Mouse (Mus musculus) erythroblast, adult 5-6 weeks (primary cell): ENCODE data around the gene Dhdh. TPM values are rescaled to one million over a fixed set of nuclear protein-coding genes. Genes with fewer than 3 reads are reported as not detected.
"Not testable (repeated sequence)": the region's sequence is repeated elsewhere in the genome, so short reads cannot be mapped to it uniquely, and the experiment has no call there.

Source experiments
- ATAC-seq: replicated peaks from 2 replicates; pipeline ENCODE4 v1.8.0; 2016; ENCODE audit warnings: moderate number of reproducible peaks, mild to moderate bottlenecking, moderate TSS enrichment, inconsistent platforms; ENCODE audit not compliant: poor library complexity, low FRiP score, severe bottlenecking
- total RNA-seq, 2 experiments: library from RNA; stranded (forward) in 1 of 2; stranded (reverse) in 1 of 2; fragments of 150-400 nt in 1 of 2; fragments of 200-764, 138-1000 nt in 1 of 2; gene quantifications; 2 replicates each; pipeline versions ENCODE4 v1.2.3 to v1.2.4; 2015 to 2017; ENCODE audit warnings: low replicate concordance in 2 of 2

The Dhdh gene
- total RNA-seq (2015; ENCODE audit: low replicate concordance) (3.3 TPM in 2 replicates), total RNA-seq (2017; ENCODE audit: low replicate concordance) (2.1 and 2.3 TPM in 2 replicates)

GRCm38 (mm10) chr7:45488293-45489204 is at the start of gene Dhdh:
Gene Dhdh (minus strand): TSS chr7:45488805.
- peak; percentile 59 for ATAC-seq

GRCm38 (mm10) chr7:45537602-45538001 is 49.0 kb upstream of the Dhdh start:
- ATAC-seq = no peak

- ATAC-seq = no peak
Observed at GRCm38 (mm10) chr7:45535676-45536075, 47.1 kb upstream of the Dhdh start.

- ATAC-seq = no peak
Observed at GRCm38 (mm10) chr7:45530643-45531042, 42.0 kb upstream of the Dhdh start.

GRCm38 (mm10) chr7:45529461-45529860 is 40.9 kb upstream of the Dhdh start:
- ATAC-seq = no peak

GRCm38 (mm10) chr7:45527169-45527568 is 38.6 kb upstream of the Dhdh start:
- ATAC-seq = not testable (repeated sequence)

GRCm38 (mm10) chr7:45526474-45527120 is 38.0 kb upstream of the Dhdh start:
- ATAC-seq = no peak; the same call in 1 of the 2 replicates

GRCm38 (mm10) chr7:45525809-45526473 is 37.3 kb upstream of the Dhdh start, which contains the start of the genes Ppp1r15a and Plekha4:
Gene Ppp1r15a (minus strand): TSS chr7:45526268.
Gene Plekha4 (plus strand): TSS chr7:45526330.
- ATAC-seq = peak; percentile 59

GRCm38 (mm10) chr7:45524841-45525621 is 36.4 kb upstream of the Dhdh start:
- peak; percentile 66 for ATAC-seq

- no peak for ATAC-seq
Observed at GRCm38 (mm10) chr7:45523678-45524170, 35.1 kb upstream of the Dhdh start.

- ATAC-seq = peak; percentile 28
Observed at GRCm38 (mm10) chr7:45522957-45523676, 34.5 kb upstream of the Dhdh start.

- no peak for ATAC-seq
Observed at GRCm38 (mm10) chr7:45522194-45522752, 33.7 kb upstream of the Dhdh start.

GRCm38 (mm10) chr7:45521728-45522184 is 33.2 kb upstream of the Dhdh start:
- no peak for ATAC-seq

- no peak for ATAC-seq
Observed at GRCm38 (mm10) chr7:45520605-45521004, 32.0 kb upstream of the Dhdh start.

GRCm38 (mm10) chr7:45519345-45520120 is 30.9 kb upstream of the Dhdh start:
- ATAC-seq = no peak

- ATAC-seq = no peak
Observed at GRCm38 (mm10) chr7:45518618-45519017, 30.0 kb upstream of the Dhdh start.

- ATAC-seq = not testable (repeated sequence)
Observed at GRCm38 (mm10) chr7:45516846-45517245, 28.2 kb upstream of the Dhdh start.
